Mouse (Mus musculus): ENCODE measurements at regions not wholly inside any gene's neighbourhood (a gene's known extent, or its start where the extent isn't known, plus 50 kb on each side); places are given as distances from the start of the nearest gene placed in this dataset.

GRCm38 (mm10) chr16:76821261-76821660 is 192.2 kb upstream of the Usp25 start:
- Histone ChIP-seq H3K9ac (replicated peaks) (no peak overlapping the region), H3K4me1 (replicated peaks) (no peaks in the 10 kb centered on the region), H3K27me3 (no peaks in the 10 kb centered on the region), H3K4me2 (replicated peaks) (no peak overlapping the region), H3K36me3 (no peaks in the 10 kb centered on the region), H3K9me3 (0 out of 2 replicates have a peak, but pooled peaks cover 7% of the 10 kb centered on the region), H3K4me3 (replicated peaks) (no peak overlapping the region), H3K27ac (no peak overlapping the region)
- ATAC-seq, result no peak
- WGBS, result 91% methylated on average over 10 of the region's 10 CpGs

- no peak overlapping the region for H3K4me2 ChIP-seq (replicated peaks)
- H3K36me3 ChIP-seq, result no peaks in the 10 kb centered on the region
- H3K9ac ChIP-seq (replicated peaks), result no peak overlapping the region
- H3K27ac ChIP-seq, result no peak overlapping the region
- 90% methylated on average over 17 of the region's 17 CpGs for WGBS
- no peaks in the 10 kb centered on the region for H3K4me1 ChIP-seq (replicated peaks)
- no peaks in the 10 kb centered on the region for H3K9me3 ChIP-seq
- no peak overlapping the region for H3K4me3 ChIP-seq (replicated peaks)
- ATAC-seq, result no peak
- no peaks in the 10 kb centered on the region for H3K27me3 ChIP-seq
These were observed 197.2 kb upstream of the Usp25 start for GRCm38 (mm10) chr16:76816056-76816885.

- Histone ChIP-seq H3K36me3 (no peaks in the 10 kb centered on the region), H3K4me3 (replicated peaks) (no peak overlapping the region), H3K27ac (no peak overlapping the region), H3K27me3 (no peaks in the 10 kb centered on the region), H3K4me1 (replicated peaks) (no peaks in the 10 kb centered on the region), H3K9me3 (no peaks in the 10 kb centered on the region), H3K9ac (replicated peaks) (no peak overlapping the region), H3K4me2 (replicated peaks) (no peak overlapping the region)
- 37% methylated on average over 3 of the region's 3 CpGs for WGBS
- ATAC-seq, result no peak
These were observed 209.8 kb upstream of the Usp25 start for GRCm38 (mm10) chr16:76803725-76804124.

- H3K4me1 ChIP-seq (replicated peaks), result no peaks in the 10 kb centered on the region
- H3K9ac ChIP-seq (replicated peaks), result no peak overlapping the region
- no peak overlapping the region for H3K4me3 ChIP-seq (replicated peaks)
- no peaks in the 10 kb centered on the region for H3K9me3 ChIP-seq
- no peaks in the 10 kb centered on the region for H3K27me3 ChIP-seq
- no peak overlapping the region for H3K27ac ChIP-seq
- ATAC-seq, result no peak
- no peaks in the 10 kb centered on the region for H3K36me3 ChIP-seq
- 80% methylated on average over 6 of the region's 6 CpGs for WGBS
- H3K4me2 ChIP-seq (replicated peaks), result no peak overlapping the region
These were observed 226.9 kb upstream of the Usp25 start for GRCm38 (mm10) chr16:76786405-76787155.

- no peak for ATAC-seq
- Histone ChIP-seq H3K27me3 (no peaks in the 10 kb centered on the region), H3K4me3 (replicated peaks) (no peak overlapping the region), H3K27ac (no peak overlapping the region), H3K9ac (replicated peaks) (no peak overlapping the region), H3K4me2 (replicated peaks) (no peak overlapping the region), H3K4me1 (replicated peaks) (no peaks in the 10 kb centered on the region), H3K36me3 (no peaks in the 10 kb centered on the region), H3K9me3 (no peaks in the 10 kb centered on the region)
- 77% methylated on average over 5 of the region's 5 CpGs for WGBS
These were observed 230.8 kb upstream of the Usp25 start for GRCm38 (mm10) chr16:76782656-76783055.

GRCm38 (mm10) chr16:76775790-76776189 is 237.7 kb upstream of the Usp25 start:
- 28% methylated on average over 2 of the region's 2 CpGs for whole genome bisulfite sequencing
- no peak overlapping the region for H3K4me3 ChIP-seq (replicated peaks)
- no peak overlapping the region for H3K9ac ChIP-seq (replicated peaks)
- H3K4me2 ChIP-seq (replicated peaks), result no peak overlapping the region
- no peaks in the 10 kb centered on the region for H3K27me3 ChIP-seq
- H3K4me1 ChIP-seq (replicated peaks), result peaks cover 5% of the 10 kb centered on the region; the same call in 1 of the 2 replicates
- no peaks in the 10 kb centered on the region for H3K9me3 ChIP-seq
- no peak for ATAC-seq
- no peaks in the 10 kb centered on the region for H3K36me3 ChIP-seq
- H3K27ac ChIP-seq, result no peak overlapping the region

- ATAC-seq, result no peak
- WGBS, result 41% methylated on average over 8 of the region's 8 CpGs
These were observed 239.5 kb upstream of the Usp25 start for GRCm38 (mm10) chr16:76774032-76774431.

GRCm38 (mm10) chr16:76773466-76773865 is 240.0 kb upstream of the Usp25 start:
- Histone ChIP-seq H3K4me2 (replicated peaks) (no peak overlapping the region), H3K36me3 (no peaks in the 10 kb centered on the region), H3K4me1 (replicated peaks) (peaks cover 5% of the 10 kb centered on the region; the same call in 1 of the 2 replicates), H3K27me3 (no peaks in the 10 kb centered on the region), H3K9me3 (no peaks in the 10 kb centered on the region), H3K9ac (replicated peaks) (no peak overlapping the region), H3K27ac (no peak overlapping the region), H3K4me3 (replicated peaks) (no peak overlapping the region)
- ATAC-seq, result no peak

More at GRCm38 (mm10) chr16:76774032-76774431, 239.5 kb upstream of the Usp25 start:
- H3K27ac ChIP-seq, result no peak overlapping the region
- H3K4me3 ChIP-seq (replicated peaks), result no peak overlapping the region
- H3K9ac ChIP-seq (replicated peaks), result no peak overlapping the region
- H3K27me3 ChIP-seq, result no peaks in the 10 kb centered on the region
- H3K9me3 ChIP-seq, result no peaks in the 10 kb centered on the region
- no peaks in the 10 kb centered on the region for H3K36me3 ChIP-seq
- H3K4me1 ChIP-seq (replicated peaks), result peaks cover 5% of the 10 kb centered on the region; the same call in 1 of the 2 replicates
- no peak overlapping the region for H3K4me2 ChIP-seq (replicated peaks)

GRCm38 (mm10) chr16:76768607-76769006 is 244.9 kb upstream of the Usp25 start:
- ATAC-seq, result no peak
- Histone ChIP-seq H3K9ac (replicated peaks) (no peak overlapping the region), H3K27ac (no peak overlapping the region), H3K4me2 (replicated peaks) (no peak overlapping the region), H3K4me3 (replicated peaks) (no peak overlapping the region), H3K9me3 (no peaks in the 10 kb centered on the region), H3K27me3 (no peaks in the 10 kb centered on the region), H3K4me1 (replicated peaks) (peaks cover under 1% of the 10 kb centered on the region; the same call in 1 of the 2 replicates), H3K36me3 (no peaks in the 10 kb centered on the region)
- 80% methylated on average over 9 of the region's 9 CpGs for WGBS

- no peak overlapping the region for H3K4me2 ChIP-seq (replicated peaks)
- H3K36me3 ChIP-seq, result no peaks in the 10 kb centered on the region
- H3K9me3 ChIP-seq, result no peaks in the 10 kb centered on the region
- ATAC-seq, result no peak
- no peak overlapping the region for H3K4me3 ChIP-seq (replicated peaks)
- WGBS, result 85% methylated on average over 3 of the region's 3 CpGs
- H3K4me1 ChIP-seq (replicated peaks), result no peaks in the 10 kb centered on the region
- no peak overlapping the region for H3K27ac ChIP-seq
- no peak overlapping the region for H3K9ac ChIP-seq (replicated peaks)
- no peaks in the 10 kb centered on the region for H3K27me3 ChIP-seq
These were observed 246.9 kb upstream of the Usp25 start for GRCm38 (mm10) chr16:76766636-76767035.

- Histone ChIP-seq H3K4me3 (replicated peaks) (no peak overlapping the region), H3K36me3 (no peaks in the 10 kb centered on the region), H3K27ac (no peak overlapping the region), H3K4me2 (replicated peaks) (no peak overlapping the region), H3K27me3 (no peaks in the 10 kb centered on the region), H3K4me1 (replicated peaks) (no peaks in the 10 kb centered on the region), H3K9ac (replicated peaks) (no peak overlapping the region), H3K9me3 (no peaks in the 10 kb centered on the region)
- ATAC-seq, result no peak
- WGBS, result 19% methylated on average over 7 of the region's 7 CpGs
These were observed 248.0 kb upstream of the Usp25 start for GRCm38 (mm10) chr16:76765536-76765935.

- H3K36me3 ChIP-seq, result no peaks in the 10 kb centered on the region
- H3K27me3 ChIP-seq, result no peaks in the 10 kb centered on the region
These were observed 248.5 kb upstream of the Usp25 start for GRCm38 (mm10) chr16:76764994-76765393.

More at GRCm38 (mm10) chr16:76764994-76765393, 248.5 kb upstream of the Usp25 start:
- no peak overlapping the region for H3K4me2 ChIP-seq (replicated peaks)
- ATAC-seq, result no peak
- H3K4me3 ChIP-seq (replicated peaks), result no peak overlapping the region
- 58% methylated on average over 5 of the region's 5 CpGs for WGBS
- no peaks in the 10 kb centered on the region for H3K4me1 ChIP-seq (replicated peaks)
- no peak overlapping the region for H3K27ac ChIP-seq
- no peak overlapping the region for H3K9ac ChIP-seq (replicated peaks)
- H3K9me3 ChIP-seq, result no peaks in the 10 kb centered on the region
